Mouse (Mus musculus): ENCODE data around the gene Kpna7.
"Not testable (repeated sequence)": the region's sequence is repeated elsewhere in the genome, so short reads cannot be mapped to it uniquely, and the experiment has no call there.

Gene Kpna7

GRCm38 (mm10) chr5:145102706-145103105, 18.9 kb upstream of the Kpna7 start:
- DNase-seq (ENCODE audit: low spot score), result no peak

GRCm38 (mm10) chr5:145101451-145101850, 17.6 kb upstream of the Kpna7 start:
- not testable (repeated sequence) for DNase-seq (ENCODE audit: low spot score)

- DNase-seq (ENCODE audit: low spot score), result no peak
These were observed 17.1 kb upstream of the Kpna7 start for GRCm38 (mm10) chr5:145100960-145101359.

GRCm38 (mm10) chr5:145098340-145098821, 14.6 kb upstream of the Kpna7 start:
- no peak for DNase-seq (ENCODE audit: low spot score)

- DNase-seq (ENCODE audit: low spot score), result no peak
These were observed 12.4 kb upstream of the Kpna7 start for GRCm38 (mm10) chr5:145096195-145096594.

GRCm38 (mm10) chr5:145089878-145090277, 6.0 kb upstream of the Kpna7 start:
- DNase-seq (ENCODE audit: low spot score), result no peak

GRCm38 (mm10) chr5:145088186-145088585, 4.4 kb upstream of the Kpna7 start:
- no peak for DNase-seq (ENCODE audit: low spot score)

GRCm38 (mm10) chr5:145084822-145085221, 992 bp upstream of the Kpna7 start:
- no peak for DNase-seq (ENCODE audit: low spot score)

GRCm38 (mm10) chr5:145083201-145083600, 629 bp downstream of the Kpna7 start:
- DNase-seq (ENCODE audit: low spot score), result not testable (repeated sequence)

- DNase-seq (ENCODE audit: low spot score), result no peak
These were observed 1.8 kb downstream of the Kpna7 start for GRCm38 (mm10) chr5:145081866-145082613.

GRCm38 (mm10) chr5:145075081-145075480, 8.7 kb downstream of the Kpna7 start:
- no peak for DNase-seq (ENCODE audit: low spot score)

- peak; percentile 59 for DNase-seq (ENCODE audit: low spot score)
These were observed 12.5 kb downstream of the Kpna7 start for GRCm38 (mm10) chr5:145071342-145071741.

- DNase-seq (ENCODE audit: low spot score), result peak; percentile 94
These were observed 14.1 kb downstream of the Kpna7 start for GRCm38 (mm10) chr5:145069707-145070106.

GRCm38 (mm10) chr5:145068863-145069262, 15.0 kb downstream of the Kpna7 start:
- DNase-seq (ENCODE audit: low spot score), result no peak

GRCm38 (mm10) chr5:145064765-145065340, 19.0 kb downstream of the Kpna7 start:
- no peak for DNase-seq (ENCODE audit: low spot score)

GRCm38 (mm10) chr5:145059524-145059923, 24.3 kb downstream of the Kpna7 start:
- no peak for DNase-seq (ENCODE audit: low spot score)

GRCm38 (mm10) chr5:145058722-145059121, 25.1 kb downstream of the Kpna7 start:
- no peak for DNase-seq (ENCODE audit: low spot score)

GRCm38 (mm10) chr5:145057907-145058306, 25.9 kb downstream of the Kpna7 start:
- no peak for DNase-seq (ENCODE audit: low spot score)

- DNase-seq (ENCODE audit: low spot score), result not testable (repeated sequence)
These were observed 29.6 kb downstream of the Kpna7 start for GRCm38 (mm10) chr5:145054187-145054586.

GRCm38 (mm10) chr5:145042690-145043089, 41.1 kb downstream of the Kpna7 start, which contains the start of gene 1700018F24Rik:
TSS of gene 1700018F24Rik (plus strand) at chr5:145042990.
- not testable (repeated sequence) for DNase-seq (ENCODE audit: low spot score)

GRCm38 (mm10) chr5:145041628-145042027, 42.2 kb downstream of the Kpna7 start:
- DNase-seq (ENCODE audit: low spot score), result peak; percentile 43

GRCm38 (mm10) chr5:145032391-145032790, 51.4 kb downstream of the Kpna7 start, which contains the start of gene Gm4871:
TSS of gene Gm4871 (minus strand) at chr5:145032754.
- DNase-seq (ENCODE audit: low spot score), result not testable (repeated sequence)

GRCm38 (mm10) chr5:145030476-145030875, 53.4 kb downstream of the Kpna7 start:
- not testable (repeated sequence) for DNase-seq (ENCODE audit: low spot score)
